Mouse (Mus musculus) retina, postnatal 1 day (tissue): ENCODE results near the gene Alg5.
"Not testable (repeated sequence)": the region's sequence is repeated elsewhere in the genome, so short reads cannot be mapped to it uniquely, and the experiment has no call there.

Experiments
- DNase-seq: peaks from one replicate; pipeline ENCODE4 v3.0.0-alpha.2; 2012

The Alg5 gene

GRCm38 (mm10) chr3:54735247-54736046 lies at the start of gene Alg5, which contains the start of gene Exosc8:
Gene Alg5, plus strand, starts transcription at chr3:54735539.
Gene Exosc8, minus strand, starts transcription at chr3:54735393.
- peak; percentile 90 for DNase-seq

GRCm38 (mm10) chr3:54687245-54687644 lies 48.1 kb upstream of the Alg5 start:
- DNase-seq: no peak

- peak; percentile 10 for DNase-seq
These were observed 46.2 kb upstream of the Alg5 start for GRCm38 (mm10) chr3:54689091-54689490.

GRCm38 (mm10) chr3:54692202-54693055 lies 42.9 kb upstream of the Alg5 start, which contains the start of gene Supt20:
Gene Supt20, plus strand, starts transcription at chr3:54692807.
- DNase-seq: peak; percentile 97

- DNase-seq: no peak
These were observed 42.3 kb upstream of the Alg5 start for GRCm38 (mm10) chr3:54693056-54693415.

GRCm38 (mm10) chr3:54699759-54700301 lies 35.5 kb upstream of the Alg5 start:
- no peak for DNase-seq

GRCm38 (mm10) chr3:54704106-54704505 lies 31.2 kb upstream of the Alg5 start:
- DNase-seq: not testable (repeated sequence)

- no peak for DNase-seq
These were observed 26.4 kb upstream of the Alg5 start for GRCm38 (mm10) chr3:54708972-54709371.

- DNase-seq: no peak
These were observed 21.1 kb upstream of the Alg5 start, which contains the start of gene Gm21958 for GRCm38 (mm10) chr3:54714253-54714652. Gene Gm21958, minus strand, starts transcription at chr3:54714353.

GRCm38 (mm10) chr3:54715461-54715860 lies 19.9 kb upstream of the Alg5 start:
- no peak for DNase-seq

- DNase-seq: no peak
These were observed 18.0 kb upstream of the Alg5 start for GRCm38 (mm10) chr3:54717348-54717747.

- DNase-seq: no peak
These were observed 16.4 kb upstream of the Alg5 start for GRCm38 (mm10) chr3:54718947-54719346.

GRCm38 (mm10) chr3:54723741-54724500 lies 11.4 kb upstream of the Alg5 start:
- no peak for DNase-seq

GRCm38 (mm10) chr3:54725344-54725743 lies 10.0 kb upstream of the Alg5 start:
- DNase-seq: no peak

- no peak for DNase-seq
These were observed 7.8 kb upstream of the Alg5 start for GRCm38 (mm10) chr3:54727588-54727987.

GRCm38 (mm10) chr3:54728100-54728499 lies 7.2 kb upstream of the Alg5 start:
- DNase-seq: no peak

- no peak for DNase-seq
These were observed 3.7 kb upstream of the Alg5 start for GRCm38 (mm10) chr3:54731626-54732150.

GRCm38 (mm10) chr3:54732371-54732770 lies 3.0 kb upstream of the Alg5 start:
- DNase-seq: no peak

- peak; percentile 94 for DNase-seq
These were observed 710 bp upstream of the Alg5 start for GRCm38 (mm10) chr3:54734411-54735246.

GRCm38 (mm10) chr3:54736101-54736927 lies 975 bp downstream of the Alg5 start:
- DNase-seq: peak; percentile 21
